Mouse (Mus musculus): ENCODE results near the gene Maml1. TPM values are rescaled to one million over a fixed set of nuclear protein-coding genes. Genes with fewer than 3 reads are reported as not detected.

Gene Maml1
- polyA plus RNA-seq, 1 experiment = 16.3 TPM

GRCm38 (mm10) chr11:50214631-50215030, 77.5 kb downstream of the Maml1 start:
- TF ChIP-seq POLR2A (IDR thresholded peaks at IDR 0.05; ENCODE audit: borderline replicate concordance, low read depth, low read length) (no peak), CTCF (IDR thresholded peaks at IDR 0.05; ENCODE audit: low read depth, low read length) (no peak)
- peaks cover 58% of the 10 kb centered on the region for H3K4me1 ChIP-seq (ENCODE audit: control insufficient read depth, insufficient read depth, low read length)
- peak overlapping the region; percentile 25; the same call in 1 of the 2 replicates for H3K27ac ChIP-seq (ENCODE audit: insufficient read depth, low read depth, low read length)
- H3K4me3 ChIP-seq (ENCODE audit: insufficient read depth, low read length) = no peak overlapping the region

- H3K4me1 ChIP-seq (ENCODE audit: control insufficient read depth, insufficient read depth, low read length) = peaks cover 51% of the 10 kb centered on the region
- TF ChIP-seq POLR2A (IDR thresholded peaks at IDR 0.05; ENCODE audit: borderline replicate concordance, low read depth, low read length) (0 out of 2 replicates have a peak, but pooled peaks have one; percentile 35), CTCF (IDR thresholded peaks at IDR 0.05; ENCODE audit: low read depth, low read length) (no peak)
These were observed 79.0 kb downstream of the Maml1 start for GRCm38 (mm10) chr11:50212848-50213758.

GRCm38 (mm10) chr11:50212060-50212739, 79.9 kb downstream of the Maml1 start:
- TF ChIP-seq POLR2A (IDR thresholded peaks at IDR 0.05; ENCODE audit: borderline replicate concordance, low read depth, low read length) = no peak
- TF ChIP-seq CTCF (IDR thresholded peaks at IDR 0.05; ENCODE audit: low read depth, low read length) = no peak
- H3K4me3 ChIP-seq (ENCODE audit: insufficient read depth, low read length) = 0 out of 2 replicates have a peak overlapping the region, but pooled peaks have one; percentile 8
- peaks cover 51% of the 10 kb centered on the region for H3K4me1 ChIP-seq (ENCODE audit: control insufficient read depth, insufficient read depth, low read length)
- peak overlapping the region; percentile 96 for H3K27ac ChIP-seq (ENCODE audit: insufficient read depth, low read depth, low read length)

More at GRCm38 (mm10) chr11:50212848-50213758, 79.0 kb downstream of the Maml1 start:
- H3K4me3 ChIP-seq (ENCODE audit: insufficient read depth, low read length) = 0 out of 2 replicates have a peak overlapping the region, but pooled peaks have one; percentile 8
- peak overlapping the region; percentile 96 for H3K27ac ChIP-seq (ENCODE audit: insufficient read depth, low read depth, low read length)

DNA sequence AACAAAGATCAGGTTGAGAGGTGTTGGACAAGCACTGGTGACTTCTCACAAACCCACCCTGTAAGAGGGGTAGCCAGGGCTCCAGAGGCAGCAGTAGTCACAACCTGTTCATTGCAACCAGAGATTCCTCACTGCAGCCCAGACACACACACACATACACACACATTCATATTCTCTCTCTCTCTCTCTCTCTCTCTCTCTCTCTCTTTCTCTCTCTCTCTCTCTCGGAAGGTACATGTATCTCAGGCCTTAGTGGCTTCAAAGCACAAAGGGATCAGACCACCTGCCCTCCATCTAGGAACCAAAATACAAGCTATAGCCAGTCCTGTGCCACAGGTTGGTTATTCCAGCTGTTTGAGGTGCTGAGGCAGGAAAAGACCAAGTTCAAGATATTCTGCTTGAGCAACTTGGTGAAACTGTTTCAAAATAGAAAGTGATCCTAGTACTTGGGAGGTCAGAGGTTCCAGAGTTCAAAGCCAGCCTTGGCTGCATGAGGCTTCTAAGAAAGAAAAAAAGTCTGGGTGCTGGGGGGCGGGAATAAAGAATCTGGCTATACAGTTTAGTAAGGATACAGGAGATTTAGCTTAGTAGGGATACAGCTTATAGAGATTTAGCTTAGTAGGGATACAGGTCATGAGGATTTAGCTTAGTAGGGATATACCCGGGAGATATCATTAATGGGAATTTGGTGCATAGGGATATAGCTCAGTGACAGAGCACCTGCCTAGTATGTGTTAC, 80.6 kb downstream of the Maml1 start:
- peak overlapping the region; percentile 96 for H3K27ac ChIP-seq (ENCODE audit: insufficient read depth, low read depth, low read length)
- peak overlapping the region; percentile 94 for H3K4me3 ChIP-seq (ENCODE audit: insufficient read depth, low read length)
- TF ChIP-seq CTCF (IDR thresholded peaks at IDR 0.05; ENCODE audit: low read depth, low read length) (no peak), POLR2A (IDR thresholded peaks at IDR 0.05; ENCODE audit: borderline replicate concordance, low read depth, low read length) (no peak)
- peaks cover 51% of the 10 kb centered on the region for H3K4me1 ChIP-seq (ENCODE audit: control insufficient read depth, insufficient read depth, low read length)

- Histone ChIP-seq H3K4me3 (ENCODE audit: insufficient read depth, low read length) (peak within 1 kb of the TSS; percentile 94), H3K4me1 (ENCODE audit: control insufficient read depth, insufficient read depth, low read length) (peaks cover 51% of the 10 kb centered on the region), H3K27ac (ENCODE audit: insufficient read depth, low read depth, low read length) (peak within 1 kb of the TSS; percentile 96)
- peak; percentile 43; the same call in 1 of the 2 replicates for TF ChIP-seq POLR2A (IDR thresholded peaks at IDR 0.05; ENCODE audit: borderline replicate concordance, low read depth, low read length)
- TF ChIP-seq CTCF (IDR thresholded peaks at IDR 0.05; ENCODE audit: low read depth, low read length) = no peak
These were observed 81.5 kb downstream of the Maml1 start, which contains the start of the genes Sqstm1 and Mgat4b for GRCm38 (mm10) chr11:50210505-50211151. Gene Sqstm1 (minus strand): TSS chr11:50210827. Gene Mgat4b (plus strand): TSS chr11:50210890.

- H3K27ac ChIP-seq (ENCODE audit: insufficient read depth, low read depth, low read length) = peak overlapping the region; percentile 96
- peaks cover 51% of the 10 kb centered on the region for H3K4me1 ChIP-seq (ENCODE audit: control insufficient read depth, insufficient read depth, low read length)
These were observed 82.0 kb downstream of the Maml1 start for GRCm38 (mm10) chr11:50210101-50210504.

DNA sequence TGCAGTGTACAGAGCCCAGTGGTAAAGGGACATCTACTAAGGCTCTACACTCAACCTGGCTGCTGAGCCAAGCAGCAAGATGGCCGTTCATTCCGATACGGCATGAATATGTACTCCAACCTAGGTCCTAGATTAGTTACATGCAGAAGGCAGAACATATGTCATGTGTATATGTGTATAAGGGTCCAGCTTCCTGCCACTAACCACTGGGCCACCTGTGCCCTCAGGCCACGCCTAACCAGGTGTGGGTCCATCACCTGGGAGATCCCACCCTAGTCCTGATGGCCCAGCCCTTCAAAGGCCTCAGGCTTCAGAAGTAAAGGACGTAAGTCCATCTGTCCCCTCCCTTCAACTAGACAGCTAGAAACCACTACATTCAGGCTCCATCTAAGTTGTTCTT, 84.1 kb downstream of the Maml1 start:
- no peak overlapping the region for H3K27ac ChIP-seq (ENCODE audit: insufficient read depth, low read depth, low read length)
- peaks cover 39% of the 10 kb centered on the region for H3K4me1 ChIP-seq (ENCODE audit: control insufficient read depth, insufficient read depth, low read length)
- peak overlapping the region; percentile 53 for H3K4me3 ChIP-seq (ENCODE audit: insufficient read depth, low read length)
- no peak for TF ChIP-seq POLR2A (IDR thresholded peaks at IDR 0.05; ENCODE audit: borderline replicate concordance, low read depth, low read length)
- TF ChIP-seq CTCF (IDR thresholded peaks at IDR 0.05; ENCODE audit: low read depth, low read length) = no peak

More at GRCm38 (mm10) chr11:50210101-50210504, 82.0 kb downstream of the Maml1 start:
- peak overlapping the region; percentile 94 for H3K4me3 ChIP-seq (ENCODE audit: insufficient read depth, low read length)
- TF ChIP-seq POLR2A (IDR thresholded peaks at IDR 0.05; ENCODE audit: borderline replicate concordance, low read depth, low read length) (no peak), CTCF (IDR thresholded peaks at IDR 0.05; ENCODE audit: low read depth, low read length) (no peak)

- TF ChIP-seq CTCF (IDR thresholded peaks at IDR 0.05; ENCODE audit: low read depth, low read length) = no peak
- no peak for TF ChIP-seq POLR2A (IDR thresholded peaks at IDR 0.05; ENCODE audit: borderline replicate concordance, low read depth, low read length)
- Histone ChIP-seq H3K4me3 (ENCODE audit: insufficient read depth, low read length) (no peak overlapping the region), H3K4me1 (ENCODE audit: control insufficient read depth, insufficient read depth, low read length) (peaks cover 36% of the 10 kb centered on the region), H3K27ac (ENCODE audit: insufficient read depth, low read depth, low read length) (no peak overlapping the region)
These were observed 84.8 kb downstream of the Maml1 start for GRCm38 (mm10) chr11:50207344-50207743.
